Mouse (Mus musculus) G1E (cell line): ENCODE measurements at regions not wholly inside any gene's neighbourhood (a gene's known extent, or its start where the extent isn't known, plus 50 kb on each side); places are given as distances from the start of the nearest gene placed in this dataset.

Source experiments
- ATAC-seq: 2 replicates; pipeline ENCODE4 v1.8.0; 2016; ENCODE audit warnings: mild to moderate bottlenecking; ENCODE audit not compliant: insufficient number of reproducible peaks, poor library complexity, low FRiP score, severe bottlenecking; ENCODE audit errors: extremely low read depth
- DNase-seq: peaks from one replicate; pipeline ENCODE4 v3.0.0; 2012; ENCODE audit warnings: low spot score
- H3K27me3 ChIP-seq: 2 replicates; pipeline ENCODE4 v1.6.1; 2012; ENCODE audit warnings: mild to moderate bottlenecking, low read length, inconsistent platforms; ENCODE audit not compliant: insufficient read depth
- H3K36me3 ChIP-seq: replicated peaks from 2 replicates; pipeline ENCODE3; 2012; ENCODE audit warnings: mild to moderate bottlenecking, inconsistent platforms
- H3K4me1 ChIP-seq: 2 replicates; pipeline ENCODE4 v1.6.1; 2012; ENCODE audit warnings: low read depth, low read length, inconsistent platforms, mixed read lengths; ENCODE audit not compliant: insufficient read depth
- H3K4me3 ChIP-seq: 2 replicates; pipeline ENCODE4 v1.5.1; 2012; ENCODE audit warnings: low read depth, mild to moderate bottlenecking, inconsistent platforms, low read length, moderate library complexity, mixed read lengths
- H3K9me3 ChIP-seq: replicated peaks from 2 replicates; pipeline ENCODE4 v1.6.1; 2012; ENCODE audit warnings: inconsistent platforms
- CTCF ChIP-seq: IDR thresholded peaks from 2 replicates; pipeline ENCODE4 v1.5.1; 2012; ENCODE audit warnings: low read depth, low read length, inconsistent platforms, mixed read lengths
- GATA1 ChIP-seq: IDR thresholded peaks from 2 replicates; pipeline ENCODE4 v1.6.1; 2012; ENCODE audit warnings: borderline replicate concordance, low read length, inconsistent platforms, mixed read lengths
- GATA2 ChIP-seq: IDR thresholded peaks from 2 replicates; pipeline ENCODE4 v1.6.1; 2012; ENCODE audit warnings: low read depth, low read length, inconsistent platforms, borderline replicate concordance
- POLR2AphosphoS5 ChIP-seq: IDR thresholded peaks from 2 replicates; pipeline ENCODE4 v1.6.1; 2012; ENCODE audit warnings: low read depth, low read length, inconsistent platforms; ENCODE audit not compliant: insufficient replicate concordance
- TAL1 ChIP-seq: conservative IDR thresholded peaks from 2 replicates; pipeline ENCODE4 v1.6.1; 2012; ENCODE audit warnings: low read depth, low read length, inconsistent platforms, mixed read lengths

GRCm38 (mm10) chr13:44369301-44369700, 360.0 kb upstream of the Jarid2 start:
- Histone ChIP-seq H3K4me1 (no peaks in the 10 kb centered on the region), H3K27me3 (peaks cover 3% of the 10 kb centered on the region; the same call in 1 of the 2 replicates), H3K9me3 (no peaks in the 10 kb centered on the region), H3K4me3 (no peak overlapping the region), H3K36me3 (no peaks in the 10 kb centered on the region)
- ATAC-seq = no peak
- DNase-seq = no peak
- TF ChIP-seq GATA1 = no peak
- TF ChIP-seq TAL1 = no peak
- no peak for TF ChIP-seq CTCF

- no peaks in the 10 kb centered on the region for H3K9me3 ChIP-seq
- H3K36me3 ChIP-seq = no peaks in the 10 kb centered on the region
- H3K27me3 ChIP-seq = peaks cover 7% of the 10 kb centered on the region; the same call in 1 of the 2 replicates
- ATAC-seq = no peak
- no peak overlapping the region for H3K4me3 ChIP-seq
- no peak for TF ChIP-seq TAL1
- TF ChIP-seq GATA1 = no peak
- H3K4me1 ChIP-seq = no peaks in the 10 kb centered on the region
- no peak for DNase-seq
These were observed 356.9 kb upstream of the Jarid2 start for GRCm38 (mm10) chr13:44372361-44372877.

- no peak for TF ChIP-seq CTCF
- TF ChIP-seq GATA2 = no peak
- TF ChIP-seq TAL1 = no peak
- no peak for TF ChIP-seq GATA1
- no peak for TF ChIP-seq POLR2AphosphoS5
- no peak for DNase-seq
- no peak overlapping the region for H3K4me3 ChIP-seq
- no peaks in the 10 kb centered on the region for H3K9me3 ChIP-seq
- no peaks in the 10 kb centered on the region for H3K4me1 ChIP-seq
- ATAC-seq = no peak
- no peaks in the 10 kb centered on the region for H3K36me3 ChIP-seq
- H3K27me3 ChIP-seq = peaks cover 7% of the 10 kb centered on the region; the same call in 1 of the 2 replicates
These were observed 353.7 kb upstream of the Jarid2 start for GRCm38 (mm10) chr13:44375476-44376159.

GRCm38 (mm10) chr13:44376160-44376488, 353.1 kb upstream of the Jarid2 start:
- Histone ChIP-seq H3K4me3 (no peak overlapping the region), H3K4me1 (no peaks in the 10 kb centered on the region), H3K9me3 (no peaks in the 10 kb centered on the region), H3K36me3 (no peaks in the 10 kb centered on the region), H3K27me3 (peaks cover 7% of the 10 kb centered on the region; the same call in 1 of the 2 replicates)
- TF ChIP-seq GATA2 (no peak), POLR2AphosphoS5 (no peak), GATA1 (no peak), CTCF (no peak), TAL1 (no peak)
- DNase-seq = no peak
- no peak for ATAC-seq

DNA sequence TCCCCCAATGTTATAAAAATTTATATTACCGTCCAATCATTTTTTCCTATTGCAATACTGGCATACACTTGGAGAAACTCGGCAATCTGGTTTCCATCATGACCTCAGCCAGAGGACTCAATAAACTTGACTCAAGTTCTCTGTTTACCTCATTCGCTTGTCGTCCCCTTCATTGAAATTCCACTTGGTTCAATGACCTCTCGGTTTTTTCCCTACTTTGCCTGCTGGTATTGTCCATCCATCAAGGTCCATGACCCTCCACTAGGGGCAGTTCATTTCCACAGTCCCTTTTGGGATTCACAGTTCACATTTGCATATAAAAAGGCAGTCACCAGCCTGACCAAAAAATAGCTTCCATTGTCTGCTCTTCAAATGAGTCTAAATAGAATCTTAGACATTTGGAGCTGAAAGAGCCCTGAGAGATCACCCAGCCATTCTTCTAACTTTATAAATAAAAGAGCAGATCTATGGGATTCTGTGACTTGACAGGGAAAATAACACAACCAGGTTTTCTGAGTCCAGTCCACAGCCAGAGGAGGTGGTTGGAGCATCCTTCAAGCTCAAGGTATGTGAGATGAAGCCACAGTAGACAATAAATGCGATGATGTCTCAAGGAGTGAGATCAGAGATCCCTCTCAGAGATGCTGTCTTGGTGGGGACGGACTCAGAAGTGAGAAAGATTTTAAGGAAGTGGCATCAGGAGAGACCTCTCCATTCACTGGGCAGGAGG, 347.4 kb upstream of the Jarid2 start:
- Histone ChIP-seq H3K4me3 (no peak overlapping the region), H3K27me3 (no peaks in the 10 kb centered on the region), H3K9me3 (no peaks in the 10 kb centered on the region), H3K4me1 (no peaks in the 10 kb centered on the region), H3K36me3 (no peaks in the 10 kb centered on the region)
- ATAC-seq = no peak
- no peak for DNase-seq
- TF ChIP-seq GATA2 = no peak
- no peak for TF ChIP-seq POLR2AphosphoS5
- TF ChIP-seq GATA1 = no peak
- no peak for TF ChIP-seq TAL1
- TF ChIP-seq CTCF = no peak

DNA sequence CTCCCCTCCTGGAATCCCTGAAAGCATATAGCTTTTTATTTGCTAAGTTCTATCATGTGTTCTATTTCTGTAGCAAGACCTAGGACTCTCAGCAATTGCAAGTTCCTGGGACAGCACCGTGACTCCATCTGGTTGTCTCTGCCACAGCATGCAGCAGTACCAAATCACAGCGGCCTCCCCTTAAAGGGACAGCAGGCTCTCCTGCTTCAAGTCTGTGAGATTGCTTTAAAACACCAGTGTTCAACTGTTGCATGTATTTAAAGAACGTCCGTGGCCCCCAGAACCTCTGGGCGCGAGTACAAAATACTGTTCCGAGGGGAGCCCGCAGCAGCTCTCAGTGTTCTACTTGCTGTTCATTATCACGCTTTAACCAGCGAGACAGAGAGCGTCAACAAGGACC, 346.0 kb upstream of the Jarid2 start:
- Histone ChIP-seq H3K27me3 (no peaks in the 10 kb centered on the region), H3K4me3 (no peak overlapping the region), H3K9me3 (no peaks in the 10 kb centered on the region), H3K4me1 (no peaks in the 10 kb centered on the region), H3K36me3 (no peaks in the 10 kb centered on the region)
- no peak for ATAC-seq
- no peak for TF ChIP-seq GATA1
- DNase-seq = no peak
